Mouse (Mus musculus): ENCODE data around the gene Mgat4e.

- TF ChIP-seq POLR2A (IDR thresholded peaks at IDR 0.05; ENCODE audit: insufficient read depth, low read length) (no peak), EP300 (IDR thresholded peaks at IDR 0.05; ENCODE audit: insufficient read depth, low read depth, low read length) (no peak), CTCF (IDR thresholded peaks at IDR 0.05; ENCODE audit: low read depth, low read length) (no peak)
Observed at GRCm38 (mm10) chr1:134573932-134574315, 24.4 kb upstream of the Mgat4e start.
